Mouse (Mus musculus) kidney, postnatal 14 days (tissue): Measurements from ENCODE around the gene S100a7a.

Experiments
- DNase-seq: peaks from one replicate; pipeline ENCODE4 v3.0.0; 2022; ENCODE audit warnings: mixed read lengths

S100a7a gene

GRCm38 (mm10) chr3:90653717-90654116 is at the start of gene S100a7a:
TSS of gene S100a7a (plus strand) at chr3:90654017.
- DNase-seq = no peak

- peak; percentile 82 for DNase-seq
These were observed 49.4 kb upstream of the S100a7a start for GRCm38 (mm10) chr3:90604416-90604815.

GRCm38 (mm10) chr3:90605049-90605448 is 48.8 kb upstream of the S100a7a start:
- DNase-seq = no peak

- DNase-seq = no peak
These were observed 48.1 kb upstream of the S100a7a start for GRCm38 (mm10) chr3:90605736-90606135.

- DNase-seq = no peak
These were observed 47.6 kb upstream of the S100a7a start for GRCm38 (mm10) chr3:90606185-90606584.

GRCm38 (mm10) chr3:90607361-90607760 is 46.5 kb upstream of the S100a7a start:
- no peak for DNase-seq

GRCm38 (mm10) chr3:90608223-90608622 is 45.6 kb upstream of the S100a7a start, which contains the start of gene S100a5:
TSS of gene S100a5 (plus strand) at chr3:90608523.
- no peak for DNase-seq

- DNase-seq = no peak
These were observed 44.7 kb upstream of the S100a7a start for GRCm38 (mm10) chr3:90609102-90609501.

- no peak for DNase-seq
These were observed 42.3 kb upstream of the S100a7a start for GRCm38 (mm10) chr3:90611494-90611893.

GRCm38 (mm10) chr3:90612061-90612460 is 41.8 kb upstream of the S100a7a start:
- no peak for DNase-seq

- peak; percentile 73 for DNase-seq
These were observed 41.0 kb upstream of the S100a7a start, which contains the start of gene S100a6 for GRCm38 (mm10) chr3:90612728-90613291. TSS of gene S100a6 (plus strand) at chr3:90612882.

GRCm38 (mm10) chr3:90613461-90614147 is 40.2 kb upstream of the S100a7a start:
- DNase-seq = no peak

GRCm38 (mm10) chr3:90614148-90614530 is 39.7 kb upstream of the S100a7a start:
- DNase-seq = no peak

- DNase-seq = no peak
These were observed 39.1 kb upstream of the S100a7a start for GRCm38 (mm10) chr3:90614611-90615251.

GRCm38 (mm10) chr3:90615415-90615814 is 38.4 kb upstream of the S100a7a start:
- peak; percentile 83 for DNase-seq

GRCm38 (mm10) chr3:90615911-90616310 is 37.9 kb upstream of the S100a7a start:
- DNase-seq = no peak

- DNase-seq = no peak
These were observed 36.2 kb upstream of the S100a7a start for GRCm38 (mm10) chr3:90617586-90617985.

- no peak for DNase-seq
These were observed 32.3 kb upstream of the S100a7a start for GRCm38 (mm10) chr3:90621552-90621951.

- DNase-seq = peak; percentile 76
These were observed 30.3 kb upstream of the S100a7a start for GRCm38 (mm10) chr3:90623435-90624071.

- no peak for DNase-seq
These were observed 28.3 kb upstream of the S100a7a start for GRCm38 (mm10) chr3:90625496-90625895.

GRCm38 (mm10) chr3:90626266-90627021 is 27.4 kb upstream of the S100a7a start:
- no peak for DNase-seq

- no peak for DNase-seq
These were observed 26.5 kb upstream of the S100a7a start for GRCm38 (mm10) chr3:90627366-90627765.

GRCm38 (mm10) chr3:90627807-90628206 is 26.0 kb upstream of the S100a7a start:
- peak; percentile 30 for DNase-seq
